Comparison of ENCODE assay signal across 15 mouse cellular contexts in genomic region chr11:61618571-61618970, GRCm38 (mm10). TPM values are rescaled to one million over a fixed set of nuclear protein-coding genes. Genes with fewer than 3 reads are reported as not detected.
DNase-seq lines count a peak whose midpoint lies in the region; TF ChIP-seq lines count a peak whose summit lies in the region.
"Had no signal": no experiment of that assay in that cellular context is flagged by ENCODE, and none has a peak within 500 bp of the region (broad histone marks: within the 10 kb centered on the region; RNA-seq: fewer than 3 reads in every experiment).

No protein-coding gene starts in this region.

- no peak overlapping the region; the same call in 1 of the 2 replicates for H3K9ac ChIP-seq in heart, adult 2 months (ENCODE audit: low read depth, low read length)
- H3K9ac ChIP-seq: embryonic facial prominence, embryonic 13.5 days; forebrain, embryonic 12.5 days; heart, embryonic 15.5 days; hindbrain, embryonic 12.5 days had no signal

- no peak for DNase-seq in heart, adult 2 months
- DNase-seq in heart, postnatal 10 days: no peak
- no peak for DNase-seq in left cerebral cortex, adult 2 months (ENCODE audit: extremely low spot score in 1 of 2, low spot score in 2 of 2)
- no peak for DNase-seq in left cerebral cortex, postnatal 10 days (ENCODE audit: extremely low spot score in 1 of 2, low spot score in 2 of 2)
- no peak for DNase-seq in testis, postnatal 14 days (ENCODE audit: low spot score)
- DNase-seq in midbrain, embryonic 10.5 days (ENCODE audit: low spot score): no peak
- DNase-seq: adrenal gland, adult 2 months; adrenal gland, postnatal 25 days; cerebellum, adult 8-10 months had no signal

- H3K27me3 ChIP-seq in heart, adult 2 months (ENCODE audit: control insufficient read depth, insufficient read depth, low read length): no peaks in the 10 kb centered on the region
- H3K27me3 ChIP-seq in testis, adult 2 months (ENCODE audit: control insufficient read depth, insufficient read depth, low read length): no peaks in the 10 kb centered on the region
- H3K27me3 ChIP-seq in midbrain, embryonic 10.5 days (ENCODE audit: low read depth, poor library complexity, severe bottlenecking): peaks cover 33% of the 10 kb centered on the region; the same call in 1 of the 2 replicates
- H3K27me3 ChIP-seq: embryonic facial prominence, embryonic 13.5 days; heart, embryonic 15.5 days; hindbrain, embryonic 12.5 days had no signal

- no peak for TF ChIP-seq CTCF in heart, adult 2 months (IDR thresholded peaks at IDR 0.05)
- TF ChIP-seq CTCF in left cerebral cortex, adult 2 months (IDR thresholded peaks at IDR 0.05): no peak
- TF ChIP-seq CTCF in testis, adult 2 months (IDR thresholded peaks at IDR 0.05; ENCODE audit: control insufficient read depth, insufficient read depth, insufficient replicate concordance, low read depth, low read length): no peak

- H3K4me1 ChIP-seq in heart, adult 2 months (ENCODE audit: control insufficient read depth, insufficient read depth, low read length): peaks cover 33% of the 10 kb centered on the region
- H3K4me1 ChIP-seq in testis, adult 2 months (ENCODE audit: control insufficient read depth, insufficient read depth, low read length): peaks cover 28% of the 10 kb centered on the region
- peaks cover 35% of the 10 kb centered on the region for H3K4me1 ChIP-seq in midbrain, embryonic 10.5 days

- 76% methylated on average over 8 of the region's 8 CpGs for WGBS in heart, adult 2 months
- WGBS in midbrain, embryonic 10.5 days: 84% methylated on average over 8 of the region's 8 CpGs

- no peak for TF ChIP-seq EP300 in heart, adult 2 months (IDR thresholded peaks at IDR 0.05; ENCODE audit: insufficient read depth, low read depth, low read length)

- H3K9me3 ChIP-seq in midbrain, embryonic 10.5 days (replicated peaks): no peaks in the 10 kb centered on the region
- H3K9me3 ChIP-seq: embryonic facial prominence, embryonic 13.5 days; forebrain, embryonic 12.5 days; heart, embryonic 15.5 days; hindbrain, embryonic 12.5 days had no signal

- intact Hi-C loops in heart, adult 2 months (cut with DNase I): no loop called here
- intact Hi-C loops in heart, postnatal 10 days (cut with DNase I): loop anchor here (5.0 kb wide), 3 partner anchors 86 to 201 kb away; no protein-coding TSS in a partner anchor
- intact Hi-C loops in left cerebral cortex, adult 2 months (cut with DNase I): loop anchor here (2.0 to 5.0 kb wide), 3 partner anchors 114 to 426 kb away; partner anchors contain the start of gene B9d1
- intact Hi-C loops in left cerebral cortex, postnatal 10 days (cut with DNase I): loop anchor here (5.0 to 10.0 kb wide), 4 partner anchors 41 to 434 kb away; partner anchors contain the start of genes B9d1 and Epn2

- H3K36me3 ChIP-seq in heart, adult 2 months (ENCODE audit: control insufficient read depth, insufficient read depth, low read length): peaks cover 4% of the 10 kb centered on the region; the same call in 1 of the 2 replicates
- no peaks in the 10 kb centered on the region for H3K36me3 ChIP-seq in testis, adult 2 months (ENCODE audit: control insufficient read depth, insufficient read depth, low read length)
- no peaks in the 10 kb centered on the region for H3K36me3 ChIP-seq in midbrain, embryonic 10.5 days
- H3K36me3 ChIP-seq: embryonic facial prominence, embryonic 13.5 days; forebrain, embryonic 12.5 days; heart, embryonic 15.5 days; hindbrain, embryonic 12.5 days had no signal

- H3K4me3 ChIP-seq in heart, adult 2 months: peak overlapping the region; percentile 15; the same call in 1 of the 2 replicates
- no peak overlapping the region for H3K4me3 ChIP-seq in left cerebral cortex, adult 2 months
- H3K4me3 ChIP-seq in testis, adult 2 months (ENCODE audit: control insufficient read depth, low read depth, low read length): no peak overlapping the region
- no peak overlapping the region for H3K4me3 ChIP-seq in midbrain, embryonic 10.5 days
- H3K4me3 ChIP-seq: embryonic facial prominence, embryonic 13.5 days; forebrain, embryonic 12.5 days; heart, embryonic 15.5 days; hindbrain, embryonic 12.5 days had no signal

- H3K27ac ChIP-seq in heart, adult 2 months: peak overlapping the region; percentile 96
- H3K27ac ChIP-seq in left cerebral cortex, adult 2 months: peak overlapping the region; percentile 9; the same call in 1 of the 2 replicates
- peak overlapping the region; percentile 39; the same call in 1 of the 2 replicates for H3K27ac ChIP-seq in testis, adult 2 months (ENCODE audit: control insufficient read depth, insufficient read depth, low read depth, low read length)
- H3K27ac ChIP-seq in midbrain, embryonic 10.5 days (replicated peaks): no peak overlapping the region
- H3K27ac ChIP-seq: embryonic facial prominence, embryonic 13.5 days; forebrain, embryonic 12.5 days; heart, embryonic 15.5 days; hindbrain, embryonic 12.5 days had no signal

- no peak for TF ChIP-seq POLR2A in heart, adult 2 months (IDR thresholded peaks at IDR 0.05; ENCODE audit: insufficient read depth, low read depth, low read length)
- no peak for TF ChIP-seq POLR2A in testis, adult 2 months (IDR thresholded peaks at IDR 0.05; ENCODE audit: control insufficient read depth, low read depth, low read length)

- H3K79me2 ChIP-seq in heart, adult 2 months (replicated peaks; ENCODE audit: control insufficient read depth, insufficient read depth, low read length): no peaks in the 10 kb centered on the region

RNA-seq across cellular contexts. Expression of gene Grap, which starts 34.5 kb away (rescaled TPM):
- 10 to 100 TPM; 10.6 to 11.3 TPM for total RNA-seq in heart, adult 2 months (2021)
- 10.5 and 11.7 TPM in 2 replicates for polyA plus RNA-seq in heart, adult 2 months (2012; rRNA removed)
- total RNA-seq in heart, postnatal 10 days (2021): 10 to 100 TPM; 13.4 to 14.4 TPM
- total RNA-seq in left cerebral cortex, adult 2 months (2021): 1 to 10 TPM; 4.1 TPM
- 1 to 10 TPM; 6.9 to 7.3 TPM for total RNA-seq in left cerebral cortex, postnatal 10 days (2021)
- 2.2 and 3.0 TPM in 2 replicates for polyA plus RNA-seq in testis, adult 2 months (2012; rRNA removed)
- 8.2 and 8.6 TPM in 2 replicates for polyA plus RNA-seq in midbrain, embryonic 10.5 days (2016; fragmentation: Nextera tagmentation; extraction: Ambion mirVana)

RNA-seq across cellular contexts. Expression of gene Epn2, which starts 39.1 kb away (rescaled TPM):
- total RNA-seq in heart, adult 2 months (2021): 10 to 100 TPM; 23.1 to 24.9 TPM
- polyA plus RNA-seq in heart, adult 2 months (2012; rRNA removed): 20.4 and 29.2 TPM in 2 replicates
- total RNA-seq in heart, postnatal 10 days (2021): 10 to 100 TPM; 36.5 to 37.4 TPM
- 100 to 1,000 TPM; 113 TPM for total RNA-seq in left cerebral cortex, adult 2 months (2021)
- total RNA-seq in left cerebral cortex, postnatal 10 days (2021): 10 to 100 TPM; 97.6 to 99.1 TPM
- 18.3 and 25.7 TPM in 2 replicates for polyA plus RNA-seq in testis, adult 2 months (2012; rRNA removed)
- 23.9 and 28.4 TPM in 2 replicates for polyA plus RNA-seq in midbrain, embryonic 10.5 days (2016; fragmentation: Nextera tagmentation; extraction: Ambion mirVana)
- total RNA-seq: granulocyte monocyte progenitor cell, adult 5-6 weeks had no signal
